Mouse (Mus musculus) brain, embryonic 18.5 days (tissue): ENCODE results near the gene Iqcf4.
"Not testable (repeated sequence)": the region's sequence is repeated elsewhere in the genome, so short reads cannot be mapped to it uniquely, and the experiment has no call there.

Experiments used
- DNase-seq: peaks from one replicate; pipeline ENCODE4 v3.0.0-alpha.2; 2012; ENCODE audit warnings: low read depth, low spot score

Iqcf4 gene

GRCm38 (mm10) chr9:106570896-106571295 lies at the start of gene Iqcf4:
TSS of gene Iqcf4 (minus strand) at chr9:106570996.
- no peak for DNase-seq

GRCm38 (mm10) chr9:106617496-106617895 lies 46.7 kb upstream of the Iqcf4 start:
- DNase-seq: no peak

GRCm38 (mm10) chr9:106616306-106616705 lies 45.5 kb upstream of the Iqcf4 start:
- no peak for DNase-seq

- DNase-seq: no peak
Observed at GRCm38 (mm10) chr9:106614616-106615015, 43.8 kb upstream of the Iqcf4 start.

GRCm38 (mm10) chr9:106613951-106614350 lies 43.2 kb upstream of the Iqcf4 start:
- no peak for DNase-seq

GRCm38 (mm10) chr9:106610727-106611126 lies 39.9 kb upstream of the Iqcf4 start:
- DNase-seq: no peak

GRCm38 (mm10) chr9:106600546-106600945 lies 29.8 kb upstream of the Iqcf4 start:
- no peak for DNase-seq

GRCm38 (mm10) chr9:106598466-106598865 lies 27.7 kb upstream of the Iqcf4 start:
- no peak for DNase-seq

GRCm38 (mm10) chr9:106595836-106596235 lies 25.0 kb upstream of the Iqcf4 start:
- DNase-seq: no peak

GRCm38 (mm10) chr9:106595402-106595801 lies 24.6 kb upstream of the Iqcf4 start:
- DNase-seq: not testable (repeated sequence)

- no peak for DNase-seq
Observed at GRCm38 (mm10) chr9:106592158-106592557, 21.4 kb upstream of the Iqcf4 start.

- DNase-seq: no peak
Observed at GRCm38 (mm10) chr9:106582552-106582951, 11.8 kb upstream of the Iqcf4 start.

GRCm38 (mm10) chr9:106580016-106580415 lies 9.2 kb upstream of the Iqcf4 start:
- DNase-seq: no peak

GRCm38 (mm10) chr9:106576112-106576511 lies 5.3 kb upstream of the Iqcf4 start:
- DNase-seq: no peak

GRCm38 (mm10) chr9:106573366-106573765 lies 2.6 kb upstream of the Iqcf4 start:
- DNase-seq: no peak

GRCm38 (mm10) chr9:106572186-106572585 lies 1.4 kb upstream of the Iqcf4 start:
- DNase-seq: no peak

- DNase-seq: no peak
Observed at GRCm38 (mm10) chr9:106566437-106566836, 4.4 kb downstream of the Iqcf4 start.

GRCm38 (mm10) chr9:106564025-106564424 lies 6.8 kb downstream of the Iqcf4 start:
- no peak for DNase-seq

GRCm38 (mm10) chr9:106562291-106562690 lies 8.5 kb downstream of the Iqcf4 start:
- DNase-seq: no peak

- no peak for DNase-seq
Observed at GRCm38 (mm10) chr9:106561531-106561930, 9.3 kb downstream of the Iqcf4 start, which contains the start of gene Iqcf3. TSS of gene Iqcf3 (minus strand) at chr9:106561631.

GRCm38 (mm10) chr9:106534975-106535374 lies 35.8 kb downstream of the Iqcf4 start:
- no peak for DNase-seq

GRCm38 (mm10) chr9:106534296-106534695 lies 36.5 kb downstream of the Iqcf4 start:
- DNase-seq: no peak

- peak; percentile 2 for DNase-seq
Observed at GRCm38 (mm10) chr9:106531833-106532232, 39.0 kb downstream of the Iqcf4 start.

- no peak for DNase-seq
Observed at GRCm38 (mm10) chr9:106519909-106520308, 50.9 kb downstream of the Iqcf4 start.
